In the genomic region with DNA sequence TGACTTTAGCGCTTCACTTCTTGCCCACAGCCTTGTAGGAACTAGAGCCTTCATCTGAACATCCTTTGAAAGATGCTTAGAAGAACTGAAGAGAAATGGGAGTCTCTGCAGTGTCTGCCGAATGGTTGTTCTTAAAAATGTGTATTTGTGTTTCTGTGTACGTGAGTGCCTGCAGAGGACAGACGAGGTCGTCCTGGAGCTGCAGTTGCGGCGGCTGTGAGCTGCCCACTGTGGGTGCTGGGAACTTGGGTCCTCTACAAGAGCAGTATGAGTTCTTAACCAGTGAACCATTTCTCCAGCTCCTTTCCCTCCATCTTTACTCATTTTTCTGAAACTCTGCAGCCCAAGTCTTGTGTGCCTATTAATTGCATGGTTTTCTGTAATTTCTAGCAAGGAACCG, we compare ENCODE assay signal across 8 mouse cellular contexts. TPM values are rescaled to one million over a fixed set of nuclear protein-coding genes. Genes with fewer than 3 reads are reported as not detected.
A peak's percentile ranks its signal among the peaks of the same experiment; 100 is the strongest.
DNase-seq lines count a peak whose midpoint lies in the region; ATAC-seq and TF ChIP-seq lines count a peak whose summit lies in the region.

No protein-coding gene starts in this region.

- no peaks in the 10 kb centered on the region for H3K27me3 ChIP-seq in kidney, embryonic 14.5 days (ENCODE audit: control insufficient read depth, insufficient read depth, low read length)
- no peaks in the 10 kb centered on the region for H3K27me3 ChIP-seq in forebrain, postnatal 0 days (ENCODE audit: insufficient read depth, low read length)
- no peaks in the 10 kb centered on the region for H3K27me3 ChIP-seq in liver, embryonic 13.5 days
- no peaks in the 10 kb centered on the region for H3K27me3 ChIP-seq in stomach, embryonic 15.5 days (replicated peaks)

- H3K4me3 ChIP-seq in kidney, embryonic 14.5 days (ENCODE audit: low read length) = peak overlapping the region; percentile 87
- H3K4me3 ChIP-seq in bone marrow, adult 2 months (replicated peaks; ENCODE audit: control insufficient read depth, low read depth, low read length) = peak overlapping the region; percentile 94
- H3K4me3 ChIP-seq in forebrain, postnatal 0 days (ENCODE audit: low read depth, low read length) = peak overlapping the region; percentile 56
- peak overlapping the region; percentile 98 for H3K4me3 ChIP-seq in liver, embryonic 13.5 days (replicated peaks)
- H3K4me3 ChIP-seq in stomach, embryonic 15.5 days (replicated peaks) = peak overlapping the region; percentile 97

- H3K9me3 ChIP-seq in kidney, embryonic 14.5 days (ENCODE audit: control insufficient read depth, low read length) = no peaks in the 10 kb centered on the region
- H3K9me3 ChIP-seq in forebrain, postnatal 0 days (ENCODE audit: low read length) = no peaks in the 10 kb centered on the region
- H3K9me3 ChIP-seq in liver, embryonic 13.5 days (replicated peaks) = no peaks in the 10 kb centered on the region
- no peaks in the 10 kb centered on the region for H3K9me3 ChIP-seq in stomach, embryonic 15.5 days

- peaks cover 8% of the 10 kb centered on the region for H3K4me1 ChIP-seq in kidney, embryonic 14.5 days (ENCODE audit: control insufficient read depth, insufficient read depth, low read length)
- H3K4me1 ChIP-seq in bone marrow, adult 2 months (ENCODE audit: control insufficient read depth, insufficient read depth, low read length) = peaks cover 4% of the 10 kb centered on the region; the same call in 1 of the 2 replicates
- H3K4me1 ChIP-seq in forebrain, postnatal 0 days (ENCODE audit: insufficient read depth) = peaks cover 10% of the 10 kb centered on the region
- H3K4me1 ChIP-seq in liver, embryonic 13.5 days (replicated peaks) = peaks cover 47% of the 10 kb centered on the region
- H3K4me1 ChIP-seq in stomach, embryonic 15.5 days = peaks cover 12% of the 10 kb centered on the region

- H3K9ac ChIP-seq in kidney, embryonic 14.5 days (ENCODE audit: low read depth, low read length) = peak overlapping the region; percentile 97
- H3K9ac ChIP-seq in forebrain, postnatal 0 days = peak overlapping the region; percentile 85
- H3K9ac ChIP-seq in liver, embryonic 13.5 days = peak overlapping the region; percentile 100
- H3K9ac ChIP-seq in stomach, embryonic 15.5 days = peak overlapping the region; percentile 54

- no peak for TF ChIP-seq POLR2A in bone marrow, adult 2 months (IDR thresholded peaks at IDR 0.05; ENCODE audit: borderline replicate concordance, control insufficient read depth, low read depth, low read length)

- H3K36me3 ChIP-seq in kidney, embryonic 14.5 days (ENCODE audit: control insufficient read depth, insufficient read depth, low read length) = no peaks in the 10 kb centered on the region
- no peaks in the 10 kb centered on the region for H3K36me3 ChIP-seq in forebrain, postnatal 0 days (ENCODE audit: insufficient read depth)
- peaks cover 7% of the 10 kb centered on the region; the same call in 1 of the 2 replicates for H3K36me3 ChIP-seq in liver, embryonic 13.5 days
- H3K36me3 ChIP-seq in stomach, embryonic 15.5 days = no peaks in the 10 kb centered on the region

- no peak overlapping the region; the same call in 1 of the 2 replicates for H3K27ac ChIP-seq in kidney, embryonic 14.5 days (ENCODE audit: low read depth, low read length)
- H3K27ac ChIP-seq in bone marrow, adult 2 months (ENCODE audit: control insufficient read depth, insufficient read depth, low read depth, low read length, poor library complexity) = 0 out of 2 replicates have a peak overlapping the region, but pooled peaks have one; percentile 12
- peak overlapping the region; percentile 73 for H3K27ac ChIP-seq in forebrain, postnatal 0 days (ENCODE audit: low read depth, low read length)
- H3K27ac ChIP-seq in liver, embryonic 13.5 days = peak overlapping the region; percentile 84
- 0 out of 2 replicates have a peak overlapping the region, but pooled peaks have one; percentile 48 for H3K27ac ChIP-seq in stomach, embryonic 15.5 days

- ATAC-seq in kidney, embryonic 14.5 days (ENCODE audit: low FRiP score, low TSS enrichment) = peak; percentile 11; the same call in 1 of the 2 replicates
- ATAC-seq in forebrain, postnatal 0 days = peak; percentile 28
- ATAC-seq in liver, embryonic 13.5 days (ENCODE audit: low read depth) = peak; percentile 8
- ATAC-seq in stomach, embryonic 15.5 days (ENCODE audit: insufficient read depth, low FRiP score, low read depth) = no peak

- DNase-seq in kidney, adult 18-20 months = no peak
- no peak for DNase-seq in forebrain, postnatal 0 days
- peak; percentile 26 for DNase-seq in liver, embryonic 13.5 days
- DNase-seq in left cerebral cortex, postnatal 36 days (ENCODE audit: low spot score in 2 of 2) = no peak
- no peak for DNase-seq in left cerebral cortex, postnatal 25 days (ENCODE audit: low spot score in 2 of 2)

- peak overlapping the region; percentile 68 for H3K4me2 ChIP-seq in kidney, embryonic 14.5 days (replicated peaks; ENCODE audit: low read depth, low read length)
- H3K4me2 ChIP-seq in forebrain, postnatal 0 days (ENCODE audit: low read depth) = peak overlapping the region; percentile 83
- peak overlapping the region; percentile 87 for H3K4me2 ChIP-seq in liver, embryonic 13.5 days
- H3K4me2 ChIP-seq in stomach, embryonic 15.5 days = peak overlapping the region; percentile 83

- intact Hi-C loops in left cerebral cortex, postnatal 36 days (cut with DNase I) = no loop called here
- intact Hi-C loops in left cerebral cortex, postnatal 25 days (cut with DNase I) = no loop called here

- WGBS in kidney, embryonic 14.5 days = 54% methylated on average over 8 of the region's 8 CpGs
- WGBS in bone marrow, adult 2 months = 22% methylated on average over 8 of the region's 8 CpGs
- WGBS in forebrain, postnatal 0 days = 33% methylated on average over 8 of the region's 8 CpGs
- 34% methylated on average over 8 of the region's 8 CpGs for WGBS in liver, embryonic 13.5 days (ENCODE audit: insufficient replicate concordance)
- 45% methylated on average over 8 of the region's 8 CpGs for WGBS in stomach, embryonic 15.5 days

- TF ChIP-seq CTCF in bone marrow, adult 2 months (IDR thresholded peaks at IDR 0.05; ENCODE audit: control insufficient read depth, insufficient read depth, low read length) = no peak
- no peak for TF ChIP-seq CTCF in forebrain, postnatal 0 days (IDR thresholded peaks at IDR 0.05; ENCODE audit: low read depth)

RNA-seq across cellular contexts. Expression of a gene that starts 0.5 kb away (rescaled TPM):
- 51.5 and 56.2 TPM in 2 replicates for polyA plus RNA-seq in kidney, embryonic 14.5 days (2014; fragmentation: Nextera tagmentation; extraction: Ambion mirVana)
- polyA plus RNA-seq in bone marrow, adult 2 months (2011; ENCODE audit: insufficient read depth, insufficient read length, low replicate concordance, missing spikeins) = 16.3 and 22.6 TPM in 2 replicates
- total RNA-seq in forebrain, postnatal 0 days (2014; rRNA removed) = 13.1 and 14.0 TPM in 2 replicates
- polyA plus RNA-seq in forebrain, postnatal 0 days (2015; fragmentation: Nextera tagmentation; extraction: Ambion mirVana) = 29.1 and 31.4 TPM in 2 replicates
- 76.2 and 88.7 TPM in 2 replicates for polyA plus RNA-seq in liver, embryonic 13.5 days (2015; fragmentation: Nextera tagmentation; extraction: Ambion mirVana)
- polyA plus RNA-seq in stomach, embryonic 15.5 days (2015; fragmentation: Nextera tagmentation; extraction: Ambion mirVana) = 54.3 and 58.1 TPM in 2 replicates
- 10 to 100 TPM; 24.2 to 26.3 TPM for total RNA-seq in left cerebral cortex, postnatal 36 days (2021)
- 10 to 100 TPM; 25.1 to 31.1 TPM for total RNA-seq in left cerebral cortex, postnatal 25 days (2021)

RNA-seq across cellular contexts. Expression of a gene that starts 0.5 kb away (rescaled TPM):
- 8.9 and 16.2 TPM in 2 replicates for polyA plus RNA-seq in kidney, embryonic 14.5 days (2014; fragmentation: Nextera tagmentation; extraction: Ambion mirVana)
- 11.9 and 18.5 TPM in 2 replicates for polyA plus RNA-seq in bone marrow, adult 2 months (2011; ENCODE audit: insufficient read depth, insufficient read length, low replicate concordance, missing spikeins)
- total RNA-seq in forebrain, postnatal 0 days (2014; rRNA removed) = 7.4 and 14.9 TPM in 2 replicates
- 2.6 and 4.7 TPM in 2 replicates for polyA plus RNA-seq in forebrain, postnatal 0 days (2015; fragmentation: Nextera tagmentation; extraction: Ambion mirVana)
- 10.6 and 14.2 TPM in 2 replicates for polyA plus RNA-seq in liver, embryonic 13.5 days (2015; fragmentation: Nextera tagmentation; extraction: Ambion mirVana)
- polyA plus RNA-seq in stomach, embryonic 15.5 days (2015; fragmentation: Nextera tagmentation; extraction: Ambion mirVana) = 8.5 and 9.4 TPM in 2 replicates
- total RNA-seq in left cerebral cortex, postnatal 36 days (2021) = 1 to 10 TPM; 6.2 to 6.4 TPM
- 1 to 10 TPM; 5.2 to 5.9 TPM for total RNA-seq in left cerebral cortex, postnatal 25 days (2021)

RNA-seq across cellular contexts. Expression of a gene that starts 52.4 kb away (rescaled TPM):
- not detected in 2 replicates for polyA plus RNA-seq in kidney, embryonic 14.5 days (2014; fragmentation: Nextera tagmentation; extraction: Ambion mirVana)
- polyA plus RNA-seq in bone marrow, adult 2 months (2011; ENCODE audit: insufficient read depth, insufficient read length, low replicate concordance, missing spikeins) = not detected in 2 replicates
- total RNA-seq in forebrain, postnatal 0 days (2014; rRNA removed) = not detected in 2 replicates
- not detected in 2 replicates for polyA plus RNA-seq in forebrain, postnatal 0 days (2015; fragmentation: Nextera tagmentation; extraction: Ambion mirVana)
- polyA plus RNA-seq in liver, embryonic 13.5 days (2015; fragmentation: Nextera tagmentation; extraction: Ambion mirVana) = not detected in 2 replicates
- not detected in 2 replicates for polyA plus RNA-seq in stomach, embryonic 15.5 days (2015; fragmentation: Nextera tagmentation; extraction: Ambion mirVana)
- total RNA-seq in left cerebral cortex, postnatal 36 days (2021) = not detected
- not detected for total RNA-seq in left cerebral cortex, postnatal 25 days (2021)

RNA-seq across cellular contexts. Expression of a gene that starts 58.3 kb away (rescaled TPM):
- polyA plus RNA-seq in kidney, embryonic 14.5 days (2014; fragmentation: Nextera tagmentation; extraction: Ambion mirVana) = not detected in 2 replicates
- polyA plus RNA-seq in bone marrow, adult 2 months (2011; ENCODE audit: insufficient read depth, insufficient read length, low replicate concordance, missing spikeins) = not detected in 2 replicates
- not detected in 2 replicates for total RNA-seq in forebrain, postnatal 0 days (2014; rRNA removed)
- not detected in 2 replicates for polyA plus RNA-seq in forebrain, postnatal 0 days (2015; fragmentation: Nextera tagmentation; extraction: Ambion mirVana)
- not detected in 2 replicates for polyA plus RNA-seq in liver, embryonic 13.5 days (2015; fragmentation: Nextera tagmentation; extraction: Ambion mirVana)
- not detected in 2 replicates for polyA plus RNA-seq in stomach, embryonic 15.5 days (2015; fragmentation: Nextera tagmentation; extraction: Ambion mirVana)
- not detected for total RNA-seq in left cerebral cortex, postnatal 36 days (2021)
- total RNA-seq in left cerebral cortex, postnatal 25 days (2021) = not detected
